Mouse (Mus musculus) MEL (cell line): Measurements from ENCODE around the gene Aifm2.

Source experiments
- CTCF ChIP-seq, 3 experiments: IDR thresholded peaks in 2 of 3; conservative IDR thresholded peaks in 1 of 3; 2 replicates each; pipeline ENCODE4 v1.5.1; 2011 to 2012; ENCODE audit warnings: low read length in 3 of 3, low read depth in 2 of 3, mild to moderate bottlenecking in 2 of 3, improper control_type of control experiment in 1 of 3, inconsistent platforms in 1 of 3, mixed read lengths in 1 of 3, moderate library complexity in 1 of 3; ENCODE audit not compliant: control insufficient read depth in 1 of 3, insufficient read depth in 1 of 3, poor library complexity in 1 of 3, severe bottlenecking in 1 of 3
- E2F4 ChIP-seq: IDR thresholded peaks from 2 replicates; pipeline ENCODE4 v1.6.1; 2011; ENCODE audit warnings: low read depth, low read length, improper control_type of control experiment, borderline replicate concordance
- ELF1 ChIP-seq: IDR thresholded peaks from 2 replicates; pipeline ENCODE4 v1.6.1; 2014; ENCODE audit warnings: low read depth, mild to moderate bottlenecking, inconsistent platforms, low read length, improper control_type of control experiment, moderate library complexity
- GATA1 ChIP-seq: IDR thresholded peaks from 2 replicates; pipeline ENCODE4 v1.6.1; 2011; ENCODE audit warnings: low read depth, low read length, improper control_type of control experiment
- MAX ChIP-seq: IDR thresholded peaks from 2 replicates; pipeline ENCODE4 v1.6.1; 2011; ENCODE audit warnings: low read length, improper control_type of control experiment
- MYB ChIP-seq: IDR thresholded peaks from 2 replicates; pipeline ENCODE4 v1.6.1; 2011; ENCODE audit warnings: mild to moderate bottlenecking, low read depth, low read length, improper control_type of control experiment
- NELFE ChIP-seq: IDR thresholded peaks from 2 replicates; pipeline ENCODE4 v1.6.1; 2011; ENCODE audit warnings: low read depth, low read length, improper control_type of control experiment
- POLR2A ChIP-seq, 2 experiments: IDR thresholded peaks; 2 replicates each; pipeline ENCODE4 v1.6.1; 2011 to 2012; ENCODE audit warnings: low read length in 2 of 2, mild to moderate bottlenecking in 2 of 2, control low read depth in 1 of 2, improper control_type of control experiment in 1 of 2, low read depth in 1 of 2, moderate library complexity in 1 of 2; ENCODE audit not compliant: control insufficient read depth in 1 of 2, insufficient read depth in 1 of 2, poor library complexity in 1 of 2
- RCOR1 ChIP-seq: IDR thresholded peaks from 2 replicates; pipeline ENCODE4 v1.6.1; 2012; ENCODE audit warnings: low read depth, mild to moderate bottlenecking, inconsistent platforms, low read length, improper control_type of control experiment
- USF2 ChIP-seq, 2 experiments: IDR thresholded peaks; 2 replicates each; pipeline ENCODE4 v1.6.1; 2011 to 2012; ENCODE audit warnings: improper control_type of control experiment in 2 of 2, low read length in 2 of 2, borderline replicate concordance in 1 of 2, inconsistent platforms in 1 of 2, low read depth in 1 of 2, mild to moderate bottlenecking in 1 of 2; ENCODE audit not compliant: insufficient read depth in 1 of 2
- ZNF384 ChIP-seq: IDR thresholded peaks from 2 replicates; pipeline ENCODE4 v1.6.1; 2012; ENCODE audit warnings: low read depth, mild to moderate bottlenecking, inconsistent platforms, low read length, improper control_type of control experiment

- TF ChIP-seq MYB (no peak), ELF1 (no peak), RCOR1 (no peak), POLR2A (IDR thresholded peaks at IDR 0.05; ENCODE audit: control insufficient read depth in 1 of 2, insufficient read depth in 1 of 2, low read depth in 1 of 2, low read length in 2 of 2, poor library complexity in 1 of 2) (no peak), CTCF (IDR thresholded peaks at IDR 0.05 in 2 of 3, conservative IDR thresholded peaks at IDR 0.05 in 1 of 3; ENCODE audit: control insufficient read depth in 1 of 3, insufficient read depth in 1 of 3, low read depth in 2 of 3, low read length in 3 of 3, poor library complexity in 1 of 3, severe bottlenecking in 1 of 3) (no peak), USF2 (IDR thresholded peaks at IDR 0.05; ENCODE audit: borderline replicate concordance in 1 of 2, insufficient read depth in 1 of 2, low read depth in 1 of 2, low read length in 2 of 2) (no peak), ZNF384 (no peak), GATA1 (no peak), E2F4 (no peak), NELFE (no peak), MAX (no peak)
Observed at GRCm38 (mm10) chr10:61736671-61737078, 21.6 kb downstream of the Aifm2 start.
